In genomic region chr11:118234500-118234899, GRCm38 (mm10) we compare ENCODE assay signal across 12 mouse cellular contexts. TPM values are rescaled to one million over a fixed set of nuclear protein-coding genes. Genes with fewer than 3 reads are reported as not detected.
DNase-seq lines count a peak whose midpoint lies in the region; ATAC-seq and TF ChIP-seq lines count a peak whose summit lies in the region.
"Had no signal": no experiment of that assay in that cellular context is flagged by ENCODE, and none has a peak within 500 bp of the region (broad histone marks: within the 10 kb centered on the region; RNA-seq: fewer than 3 reads in every experiment).

No protein-coding gene starts in this region.

- no peak overlapping the region for H3K9ac ChIP-seq in hindbrain, embryonic 16.5 days (ENCODE audit: low read depth, low read length)
- H3K9ac ChIP-seq: lung, embryonic 14.5 days had no signal

- no peak for TF ChIP-seq POLR2A in spleen, adult 2 months (IDR thresholded peaks at IDR 0.05; ENCODE audit: low read depth, low read length)
- peak; percentile 23; the same call in 1 of the 2 replicates for TF ChIP-seq POLR2A in lung, adult 2 months (IDR thresholded peaks at IDR 0.05; ENCODE audit: borderline replicate concordance, extremely low read depth, low read depth, low read length)

- DNase-seq in hindbrain, embryonic 10.5 days (ENCODE audit: low spot score), result no peak
- DNase-seq in spleen, adult 2 months (ENCODE audit: low read depth in 1 of 2, low spot score in 2 of 2), result no peak
- DNase-seq in spleen, postnatal 10 days (ENCODE audit: low spot score in 2 of 2), result no peak
- DNase-seq in lung, adult 2 months, result no peak
- DNase-seq in natural killer cell, adult 2 months (ENCODE audit: low spot score in 2 of 2), result no peak
- no peak for DNase-seq in testis, postnatal 10 days (ENCODE audit: low spot score)
- DNase-seq in testis, postnatal 14 days (ENCODE audit: low spot score), result no peak
- DNase-seq: gastrocnemius, postnatal 36 days; layer of hippocampus, postnatal 36 days; lung, embryonic 14.5 days had no signal

- no peak overlapping the region for H3K4me3 ChIP-seq in hindbrain, embryonic 10.5 days
- H3K4me3 ChIP-seq in hindbrain, embryonic 16.5 days (ENCODE audit: low read length), result no peak overlapping the region
- H3K4me3 ChIP-seq in spleen, adult 2 months (ENCODE audit: extremely low read depth, insufficient read depth, insufficient read length), result no peak overlapping the region
- no peak overlapping the region for H3K4me3 ChIP-seq in lung, adult 2 months (replicated peaks; ENCODE audit: extremely low read depth, low read depth, low read length)

- no peaks in the 10 kb centered on the region for H3K9me3 ChIP-seq in hindbrain, embryonic 10.5 days
- no peaks in the 10 kb centered on the region for H3K9me3 ChIP-seq in hindbrain, embryonic 16.5 days (ENCODE audit: control insufficient read depth, low read length)

- peaks cover 40% of the 10 kb centered on the region for H3K4me1 ChIP-seq in hindbrain, embryonic 10.5 days (replicated peaks)
- H3K4me1 ChIP-seq in hindbrain, embryonic 16.5 days (ENCODE audit: control insufficient read depth, insufficient read depth, low read depth, low read length), result peaks cover 9% of the 10 kb centered on the region
- H3K4me1 ChIP-seq in spleen, adult 2 months (ENCODE audit: control insufficient read depth, insufficient read depth, insufficient read length), result peaks cover 64% of the 10 kb centered on the region; the same call in 1 of the 2 replicates
- peaks cover 47% of the 10 kb centered on the region for H3K4me1 ChIP-seq in lung, adult 2 months (ENCODE audit: control insufficient read depth, insufficient read depth, low read length)

- H3K27ac ChIP-seq in hindbrain, embryonic 10.5 days, result peak overlapping the region; percentile 35; the same call in 1 of the 2 replicates
- H3K27ac ChIP-seq in hindbrain, embryonic 16.5 days (ENCODE audit: low read depth, low read length), result no peak overlapping the region
- peak overlapping the region; percentile 48 for H3K27ac ChIP-seq in spleen, adult 2 months (ENCODE audit: insufficient read depth, low read length)

- no peak overlapping the region for H3K4me2 ChIP-seq in hindbrain, embryonic 16.5 days (ENCODE audit: low read length)
- H3K4me2 ChIP-seq: lung, embryonic 14.5 days had no signal

- TF ChIP-seq CTCF in spleen, adult 2 months (IDR thresholded peaks at IDR 0.05; ENCODE audit: extremely low read depth, insufficient read depth, insufficient read length, insufficient replicate concordance), result no peak
- no peak for TF ChIP-seq CTCF in lung, adult 2 months (IDR thresholded peaks at IDR 0.05; ENCODE audit: insufficient read depth, low read length)

- no peak for ATAC-seq in hindbrain, embryonic 16.5 days
- ATAC-seq: forebrain, embryonic 14.5 days had no signal

- H3K27me3 ChIP-seq in hindbrain, embryonic 10.5 days (ENCODE audit: insufficient read depth, poor library complexity, severe bottlenecking), result no peaks in the 10 kb centered on the region
- no peaks in the 10 kb centered on the region for H3K27me3 ChIP-seq in hindbrain, embryonic 16.5 days (replicated peaks; ENCODE audit: control insufficient read depth, insufficient read depth, low read length)
- H3K27me3 ChIP-seq in spleen, adult 2 months (ENCODE audit: control insufficient read depth, insufficient read depth, low read length), result no peaks in the 10 kb centered on the region

- no peaks in the 10 kb centered on the region for H3K36me3 ChIP-seq in hindbrain, embryonic 10.5 days
- H3K36me3 ChIP-seq in hindbrain, embryonic 16.5 days (ENCODE audit: control insufficient read depth, insufficient read depth, low read length), result no peaks in the 10 kb centered on the region
- no peaks in the 10 kb centered on the region for H3K36me3 ChIP-seq in spleen, adult 2 months (ENCODE audit: control insufficient read depth, insufficient read depth, low read length)

- WGBS in hindbrain, embryonic 10.5 days, result 88% methylated on average over 6 of the region's 6 CpGs
- 82% methylated on average over 6 of the region's 6 CpGs for WGBS in hindbrain, embryonic 16.5 days
- 63% methylated on average over 6 of the region's 6 CpGs for WGBS in spleen, adult 2 months
- WGBS in lung, adult 2 months, result 31% methylated on average over 6 of the region's 6 CpGs

RNA-seq across cellular contexts. Expression of gene Cyth1, which starts 13.9 kb away (rescaled TPM):
- polyA plus RNA-seq in hindbrain, embryonic 10.5 days (2016; fragmentation: Nextera tagmentation; extraction: Ambion mirVana), result 13.9 and 23.0 TPM in 2 replicates
- 19.7 and 23.3 TPM in 2 replicates for polyA plus RNA-seq in hindbrain, embryonic 16.5 days (2015; fragmentation: Nextera tagmentation; extraction: Ambion mirVana)
- polyA plus RNA-seq in spleen, adult 2 months (2012; rRNA removed), result 47.7 and 57.3 TPM in 2 replicates
- 23.1 and 24.0 TPM in 2 replicates for polyA plus RNA-seq in lung, adult 2 months (2012; rRNA removed)

RNA-seq across cellular contexts. Expression of gene Usp36, which starts 55.5 kb away (rescaled TPM):
- 18.9 and 21.6 TPM in 2 replicates for polyA plus RNA-seq in hindbrain, embryonic 10.5 days (2016; fragmentation: Nextera tagmentation; extraction: Ambion mirVana)
- 15.2 and 18.9 TPM in 2 replicates for polyA plus RNA-seq in hindbrain, embryonic 16.5 days (2015; fragmentation: Nextera tagmentation; extraction: Ambion mirVana)
- polyA plus RNA-seq in spleen, adult 2 months (2012; rRNA removed), result 20.9 and 25.3 TPM in 2 replicates
- polyA plus RNA-seq in lung, adult 2 months (2012; rRNA removed), result 18.2 and 19.0 TPM in 2 replicates
